Mouse (Mus musculus) layer of hippocampus, postnatal 14 days (tissue): ENCODE results near the gene Tnip3. TPM values are rescaled to one million over a fixed set of nuclear protein-coding genes. Genes with fewer than 3 reads are reported as not detected.

Experiments
- DNase-seq, 2 experiments: peaks; one replicate each; pipeline ENCODE4 v3.0.0; 2021 to 2022; ENCODE audit warnings: low spot score in 2 of 2, mixed read lengths in 1 of 2
- total RNA-seq, 2 experiments: library from RNA; stranded (reverse); gene quantifications; 2 replicates each; pipeline ENCODE4 v1.2.3; 2021

Gene Tnip3
- total RNA-seq, 2 experiments from 2014 or later: not detected

DNA sequence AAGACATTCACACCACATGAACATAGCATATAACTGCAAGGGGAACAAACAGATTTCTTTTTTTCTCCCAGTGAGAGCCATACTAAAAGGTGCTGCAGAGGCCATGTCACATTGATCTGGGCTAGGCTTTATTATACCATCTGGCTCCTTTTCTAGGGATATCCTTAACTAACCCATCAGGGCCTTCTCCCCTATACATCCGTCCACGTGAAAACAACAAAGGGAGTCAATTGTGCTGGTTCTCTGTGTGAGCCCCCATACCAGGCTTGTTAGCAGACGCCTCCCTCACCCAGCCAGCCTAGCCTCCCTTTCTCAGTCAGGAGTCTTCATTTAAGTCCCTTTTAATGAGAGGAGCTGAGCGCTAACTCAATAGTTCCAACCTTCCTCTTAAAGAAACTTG is 119.0 kb downstream of the Tnip3 start:
- DNase-seq: no peak

- no peak for DNase-seq
Observed at GRCm38 (mm10) chr6:65646408-65646807, 121.3 kb downstream of the Tnip3 start.

DNA sequence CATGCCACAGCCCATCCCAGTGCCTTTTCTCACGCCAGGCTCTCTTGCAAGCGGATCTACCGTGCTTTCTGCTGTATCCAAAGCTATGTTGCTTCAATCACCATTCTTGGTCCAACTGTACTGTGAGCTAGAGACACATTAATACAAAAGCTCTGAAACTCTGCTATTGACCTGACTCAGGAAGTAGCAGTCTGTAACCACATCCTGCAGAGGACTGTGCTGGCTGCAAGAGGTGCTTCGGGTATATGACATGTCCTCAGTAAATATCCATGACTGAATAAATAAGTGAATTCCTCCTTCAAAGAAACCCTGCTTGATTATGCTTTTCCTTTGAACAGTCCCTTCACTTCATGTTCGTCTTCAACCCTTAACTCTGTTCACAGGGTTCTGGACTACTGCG is 122.6 kb downstream of the Tnip3 start:
- no peak for DNase-seq

GRCm38 (mm10) chr6:65651376-65651775 is 126.3 kb downstream of the Tnip3 start:
- DNase-seq: peak in 1 of 2 experiments; percentile 49

- no peak for DNase-seq
Observed at GRCm38 (mm10) chr6:65661272-65661671, 136.2 kb downstream of the Tnip3 start.

GRCm38 (mm10) chr6:65662050-65662449 is 136.9 kb downstream of the Tnip3 start:
- no peak for DNase-seq

GRCm38 (mm10) chr6:65663990-65664389 is 138.9 kb downstream of the Tnip3 start:
- DNase-seq: no peak

DNA sequence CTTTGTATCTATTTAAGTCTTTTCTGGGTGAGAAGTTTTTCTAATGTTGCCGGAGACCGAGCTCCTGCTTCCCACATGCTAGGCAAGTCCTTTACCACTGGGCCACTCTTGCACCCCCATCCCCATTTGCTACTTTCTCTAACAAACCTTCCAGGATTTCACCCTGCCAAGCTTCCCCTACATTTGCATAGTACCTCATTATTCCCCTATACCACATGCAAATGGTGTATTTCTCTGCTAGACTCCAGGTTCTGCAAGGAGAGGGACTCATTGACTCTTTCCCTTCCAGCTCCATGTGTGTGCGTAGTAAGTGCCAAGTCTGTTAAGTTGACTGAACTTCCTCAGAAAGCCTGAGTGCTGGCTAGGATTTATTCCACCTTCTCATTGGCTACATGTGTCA is 141.2 kb downstream of the Tnip3 start:
- no peak for DNase-seq

GRCm38 (mm10) chr6:65669971-65670370 is 144.9 kb downstream of the Tnip3 start:
- DNase-seq: no peak

DNA sequence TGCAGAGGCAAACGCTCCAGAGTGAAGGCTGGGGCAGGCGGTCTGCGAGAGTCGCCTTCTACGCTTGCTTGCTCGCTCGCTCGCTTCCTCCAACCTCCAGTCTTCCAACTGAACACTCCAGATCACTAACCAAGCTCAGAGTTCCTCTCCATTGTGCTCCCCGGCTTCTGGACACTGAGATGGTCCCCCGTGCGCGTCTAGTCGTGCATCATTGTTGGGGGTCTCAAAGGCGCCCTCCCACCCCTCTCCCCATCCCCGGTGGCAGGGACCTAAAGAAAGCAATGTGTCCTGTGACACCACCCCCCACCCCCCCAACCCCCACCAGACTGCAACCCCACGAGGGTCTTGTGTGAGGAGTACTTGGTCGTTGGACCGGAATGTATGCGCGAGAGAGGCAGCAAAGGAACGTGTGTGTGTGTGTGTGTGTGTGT is 145.9 kb downstream of the Tnip3 start:
- no peak for DNase-seq

- peak; percentile 19 to 29 for DNase-seq
Observed at GRCm38 (mm10) chr6:65671451-65671850, 146.3 kb downstream of the Tnip3 start, which contains the start of gene Ndnf. TSS of gene Ndnf (plus strand) at chr6:65671590.

DNA sequence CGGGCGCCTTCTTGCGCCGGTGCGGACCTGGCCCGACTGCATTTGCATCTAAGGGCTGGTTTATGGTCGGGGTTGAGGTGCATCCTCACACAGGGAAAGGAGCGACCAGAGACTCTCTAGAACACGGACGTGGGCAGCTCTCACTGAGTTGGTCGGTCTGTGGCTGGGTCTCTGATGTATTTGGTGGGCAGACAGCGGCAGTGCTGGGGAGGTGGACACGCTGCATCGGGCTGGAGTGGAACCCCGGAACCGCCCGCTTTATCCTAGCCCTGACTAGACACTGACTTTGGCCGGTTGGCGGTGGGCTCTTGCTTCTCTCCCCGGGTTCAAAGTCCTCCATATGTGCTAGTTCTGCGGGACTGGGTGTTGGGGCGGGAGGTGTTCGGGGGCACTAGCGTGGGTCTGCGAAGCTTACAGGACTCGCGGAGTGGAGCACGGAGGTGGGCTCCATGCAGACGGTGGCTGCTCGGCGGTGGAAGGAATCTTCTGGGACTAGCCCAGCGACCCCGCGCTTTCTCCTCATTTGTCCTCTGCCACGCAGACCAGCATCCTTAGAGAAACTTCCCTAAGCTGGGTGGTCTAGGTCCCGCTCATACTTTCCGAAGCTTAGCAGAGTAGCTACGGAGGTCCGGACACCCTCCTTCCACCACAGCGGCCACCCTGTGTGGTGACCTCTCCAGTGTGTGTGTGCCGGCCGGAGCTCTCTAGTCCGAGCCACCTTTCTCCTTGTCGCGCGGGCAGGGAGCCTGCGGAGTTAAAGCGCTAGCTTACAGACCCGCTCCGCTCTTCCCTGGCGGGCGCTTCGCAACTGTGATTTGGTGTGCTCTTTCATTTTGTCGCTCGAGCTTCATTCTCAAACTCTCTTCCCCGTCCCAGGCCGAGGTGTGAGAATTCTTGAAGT is 147.3 kb downstream of the Tnip3 start:
- DNase-seq: peak in 1 of 2 experiments; percentile 9

Other genes with a start within 250 kb of the Tnip3 start
- under 1 TPM; 0.32 to 0.43 TPM for gene C130060K24Rik, start 144.2 kb upstream of the Tnip3 start, total RNA-seq
- gene Ndnf, start 146.3 kb downstream of the Tnip3 start, total RNA-seq: 10 to 100 TPM; 25.0 to 35.5 TPM